Comparison of ENCODE assay signal across 17 mouse cellular contexts in genomic region chr7:11617082-11617481, GRCm38 (mm10). TPM values are rescaled to one million over a fixed set of nuclear protein-coding genes. Genes with fewer than 3 reads are reported as not detected.
A peak's percentile ranks its signal among the peaks of the same experiment; 100 is the strongest.
DNase-seq lines count a peak whose midpoint lies in the region; ATAC-seq and TF ChIP-seq lines count a peak whose summit lies in the region.
"Not testable (repeated sequence)": the region's sequence is repeated elsewhere in the genome, so short reads cannot be mapped to it uniquely, and the experiment has no call there.
"Had no signal": no experiment of that assay in that cellular context is flagged by ENCODE, and none has a peak within 500 bp of the region (broad histone marks: within the 10 kb centered on the region; RNA-seq: fewer than 3 reads in every experiment).

No protein-coding gene starts in this region.

- H3K27me3 ChIP-seq in forebrain, embryonic 11.5 days (ENCODE audit: control insufficient read depth, insufficient read depth, low read length); intestine, postnatal 0 days (replicated peaks; ENCODE audit: control insufficient read depth, insufficient read depth, low read length); midbrain, embryonic 10.5 days (ENCODE audit: low read depth, poor library complexity, severe bottlenecking): not testable (repeated sequence)

- TF ChIP-seq CTCF in intestine, postnatal 0 days (IDR thresholded peaks at IDR 0.05; ENCODE audit: low read depth): 0 out of 2 replicates have a peak, but pooled peaks have one; percentile 31

- not testable (repeated sequence) for ATAC-seq in forebrain, embryonic 11.5 days (replicated peaks; ENCODE audit: low FRiP score); intestine, postnatal 0 days

- not testable (repeated sequence) for H3K9me3 ChIP-seq in forebrain, embryonic 11.5 days (ENCODE audit: control insufficient read depth, low read length); intestine, postnatal 0 days (ENCODE audit: control insufficient read depth)
- H3K9me3 ChIP-seq in midbrain, embryonic 10.5 days (replicated peaks): peaks cover 14% of the 10 kb centered on the region; the same call in 1 of the 2 replicates

- not testable (repeated sequence) for H3K4me3 ChIP-seq in forebrain, embryonic 11.5 days (ENCODE audit: low read depth, low read length); intestine, postnatal 0 days (ENCODE audit: low read depth, low read length); midbrain, embryonic 10.5 days

- H3K4me1 ChIP-seq in forebrain, embryonic 11.5 days (replicated peaks; ENCODE audit: control insufficient read depth, insufficient read depth, low read length); intestine, postnatal 0 days (replicated peaks; ENCODE audit: control insufficient read depth, insufficient read depth, low read length); midbrain, embryonic 10.5 days: not testable (repeated sequence)

- 7% methylated on average over 8 of the region's 8 CpGs for WGBS in forebrain, embryonic 11.5 days
- WGBS in intestine, postnatal 0 days: 8% methylated on average over 8 of the region's 8 CpGs
- 13% methylated on average over 8 of the region's 8 CpGs for WGBS in midbrain, embryonic 10.5 days

- H3K27ac ChIP-seq in forebrain, embryonic 11.5 days (ENCODE audit: low read depth, low read length); intestine, postnatal 0 days (ENCODE audit: low read depth, low read length); midbrain, embryonic 10.5 days (replicated peaks): not testable (repeated sequence)

- H3K4me2 ChIP-seq in forebrain, embryonic 11.5 days (ENCODE audit: low read depth, low read length, severe bottlenecking); intestine, postnatal 0 days (replicated peaks; ENCODE audit: low read depth): not testable (repeated sequence)

- DNase-seq in 3T3-L1 (ENCODE audit: low read depth, low spot score): peak; percentile 30
- DNase-seq in Muller cell, postnatal 12 days (ENCODE audit: inconsistent ontology term): peak; percentile 2
- peak; percentile 3 to 29 for DNase-seq in adrenal gland, postnatal 36 days
- DNase-seq in forebrain, embryonic 11.5 days (ENCODE audit: low spot score): peak; percentile 46
- DNase-seq in left cerebral cortex, adult 18-20 months (ENCODE audit: low spot score in 2 of 2): peak; percentile 1 to 26
- DNase-seq in midbrain, embryonic 10.5 days (ENCODE audit: low spot score): peak; percentile 14
- DNase-seq in right cerebral cortex, postnatal 4 days: peak; percentile 1

- H3K9ac ChIP-seq in forebrain, embryonic 11.5 days (ENCODE audit: low read length); intestine, postnatal 0 days (ENCODE audit: low read depth, low read length): not testable (repeated sequence)

- not testable (repeated sequence) for H3K36me3 ChIP-seq in forebrain, embryonic 11.5 days (ENCODE audit: control insufficient read depth, insufficient read depth, low read length); intestine, postnatal 0 days (ENCODE audit: control insufficient read depth, insufficient read depth); midbrain, embryonic 10.5 days

RNA-seq across cellular contexts. Expression of gene Zscan4-ps3, which starts 8.0 kb away (rescaled TPM):
- not detected for total RNA-seq in adrenal gland, postnatal 36 days (2021)
- polyA plus RNA-seq in forebrain, embryonic 11.5 days (2014; fragmentation: Nextera tagmentation; extraction: Ambion mirVana): not detected in 2 replicates
- not detected in 2 replicates for polyA plus RNA-seq in intestine, postnatal 0 days (2015; fragmentation: Nextera tagmentation; extraction: Ambion mirVana)
- not detected for total RNA-seq in left cerebral cortex, adult 18-20 months (2021)
- polyA plus RNA-seq in midbrain, embryonic 10.5 days (2016; fragmentation: Nextera tagmentation; extraction: Ambion mirVana): not detected in 2 replicates
- total RNA-seq: gastrocnemius, postnatal 10 days; hematopoietic stem cell, adult 5-6 weeks; layer of hippocampus, postnatal 14 days; megakaryocyte-erythroid progenitor cell, adult 5-6 weeks had no signal
- polyA plus RNA-seq: forebrain, embryonic 16.5 days; heart, embryonic 10.5 days; kidney, embryonic 15.5 days; limb, embryonic 13.5 days; lung, postnatal 0 days had no signal
